Mouse (Mus musculus) right cerebral cortex, adult 2 months (tissue): ENCODE results near the gene Aox2.
A peak's percentile ranks its signal among the peaks of the same experiment; 100 is the strongest.
"Not testable (repeated sequence)": the region's sequence is repeated elsewhere in the genome, so short reads cannot be mapped to it uniquely, and the experiment has no call there.

Experiments
- DNase-seq, 2 experiments: peaks; one replicate each; pipeline ENCODE4 v3.0.0; 2021 to 2022; ENCODE audit warnings: low spot score in 2 of 2

The Aox2 gene

GRCm38 (mm10) chr1:58346159-58346558 lies 68.0 kb downstream of the Aox2 start:
- no peak for DNase-seq

GRCm38 (mm10) chr1:58348712-58349111 lies 70.6 kb downstream of the Aox2 start:
- DNase-seq = no peak

- DNase-seq = no peak
Observed at GRCm38 (mm10) chr1:58353238-58353893, 75.2 kb downstream of the Aox2 start.

GRCm38 (mm10) chr1:58358958-58359901 lies 81.1 kb downstream of the Aox2 start:
- peak; percentile 69 to 77 for DNase-seq

GRCm38 (mm10) chr1:58362296-58362695 lies 84.2 kb downstream of the Aox2 start:
- no peak for DNase-seq

GRCm38 (mm10) chr1:58364551-58364950 lies 86.4 kb downstream of the Aox2 start:
- DNase-seq = no peak

GRCm38 (mm10) chr1:58365829-58366228 lies 87.7 kb downstream of the Aox2 start:
- no peak for DNase-seq

GRCm38 (mm10) chr1:58366737-58367471 lies 88.8 kb downstream of the Aox2 start:
- peak; percentile 13 to 16 for DNase-seq

- DNase-seq = no peak
Observed at GRCm38 (mm10) chr1:58369716-58370115, 91.6 kb downstream of the Aox2 start.

- not testable (repeated sequence) for DNase-seq
Observed at GRCm38 (mm10) chr1:58374266-58374665, 96.1 kb downstream of the Aox2 start.

GRCm38 (mm10) chr1:58375574-58376147 lies 97.5 kb downstream of the Aox2 start:
- no peak for DNase-seq

- no peak for DNase-seq
Observed at GRCm38 (mm10) chr1:58382586-58383281, 104.6 kb downstream of the Aox2 start.

- DNase-seq = no peak
Observed at GRCm38 (mm10) chr1:58391421-58392267, 113.5 kb downstream of the Aox2 start.

- DNase-seq = peak in 1 of 2 experiments; percentile 29
Observed at GRCm38 (mm10) chr1:58392268-58392651, 114.1 kb downstream of the Aox2 start.

- peak; percentile 90 to 92 for DNase-seq
Observed at GRCm38 (mm10) chr1:58392652-58393283, 114.6 kb downstream of the Aox2 start, which contains the start of gene Bzw1. TSS of gene Bzw1 (plus strand) at chr1:58392898.

GRCm38 (mm10) chr1:58393284-58394195 lies 115.4 kb downstream of the Aox2 start:
- DNase-seq = peak; percentile 37 to 52

GRCm38 (mm10) chr1:58395341-58395740 lies 117.2 kb downstream of the Aox2 start:
- no peak for DNase-seq

GRCm38 (mm10) chr1:58396179-58396578 lies 118.1 kb downstream of the Aox2 start:
- DNase-seq = no peak

- DNase-seq = no peak
Observed at GRCm38 (mm10) chr1:58397731-58398130, 119.6 kb downstream of the Aox2 start.
